Mouse (Mus musculus): ENCODE measurements at regions not wholly inside any gene's neighbourhood (a gene's known extent, or its start where the extent isn't known, plus 50 kb on each side); places are given as distances from the start of the nearest gene placed in this dataset.

DNA sequence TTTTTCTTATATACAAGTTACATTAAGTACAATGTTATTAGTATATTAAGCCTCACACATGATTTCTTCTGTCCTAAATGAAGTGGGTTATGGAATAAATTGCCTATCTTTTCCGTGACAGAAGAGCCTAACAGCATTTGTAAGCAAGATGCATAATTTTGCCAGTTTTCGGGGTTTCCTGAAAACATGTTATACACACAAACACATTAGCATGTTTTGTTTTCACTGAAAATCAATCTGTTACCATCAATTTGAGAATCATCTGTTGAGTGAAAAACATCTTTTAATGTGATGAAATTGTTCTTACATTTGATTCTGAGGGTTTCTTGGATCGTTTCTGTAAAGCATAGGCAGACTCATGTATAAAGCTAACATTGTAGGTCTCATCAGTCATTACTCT is 56.7 kb upstream of the Gm20594 start:
- Histone ChIP-seq H3K9ac (ENCODE audit: low read length) (no peak overlapping the region), H3K4me2 (ENCODE audit: low read length) (no peak overlapping the region), H3K27ac (ENCODE audit: low read depth, low read length) (no peak overlapping the region), H3K4me3 (ENCODE audit: low read depth, low read length) (no peak overlapping the region), H3K4me1 (ENCODE audit: control insufficient read depth, insufficient read depth, low read length) (no peaks in the 10 kb centered on the region), H3K9me3 (replicated peaks; ENCODE audit: control insufficient read depth, low read length) (no peaks in the 10 kb centered on the region), H3K36me3 (ENCODE audit: control insufficient read depth, insufficient read depth, low read length) (no peaks in the 10 kb centered on the region), H3K27me3 (replicated peaks; ENCODE audit: control insufficient read depth, insufficient read depth, low read length) (no peaks in the 10 kb centered on the region)
- peak; percentile 63 for DNase-seq (ENCODE audit: low spot score)
- no peak for ATAC-seq
- WGBS, result 73% methylated on average over 3 of the region's 3 CpGs

All from forebrain, embryonic 14.5 days (tissue).